Mouse (Mus musculus): Measurements from ENCODE around the gene Gm10153. TPM values are rescaled to one million over a fixed set of nuclear protein-coding genes. Genes with fewer than 3 reads are reported as not detected.
"Not testable (repeated sequence)": the region's sequence is repeated elsewhere in the genome, so short reads cannot be mapped to it uniquely, and the experiment has no call there.

The Gm10153 gene
- total RNA-seq (2014; rRNA removed) = not detected in 2 replicates
- not detected in 2 replicates for polyA plus RNA-seq (2015; fragmentation: Nextera tagmentation; extraction: Ambion mirVana)

DNA sequence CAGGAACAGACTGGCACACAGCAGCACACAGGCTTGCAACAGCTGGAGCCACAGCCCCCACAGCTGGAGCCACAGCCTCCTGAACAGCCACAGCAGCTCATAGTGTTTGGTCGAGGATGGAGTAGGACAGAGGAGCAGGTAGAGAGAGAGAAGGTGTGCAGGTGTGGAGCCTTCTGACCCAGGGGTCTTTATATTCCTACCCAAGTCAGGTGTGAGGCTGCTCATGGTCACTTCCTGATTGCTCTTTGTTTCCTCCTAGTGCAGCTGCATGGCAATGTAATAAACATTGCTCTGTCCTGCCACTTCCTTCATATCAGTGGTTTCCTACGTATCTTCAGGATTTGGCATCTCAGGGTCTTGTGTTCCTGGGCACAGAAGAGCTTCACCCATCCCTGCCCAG is at the start of gene Gm10153:
Gm10153 (minus strand) TSS at position 101 of the 400 bp plus-strand sequence.
- ATAC-seq (ENCODE audit: low FRiP score) (no peak), DNase-seq (ENCODE audit: low spot score) (no peak)
- Histone ChIP-seq H3K36me3 (ENCODE audit: insufficient read depth, low read length) (no peaks in the 10 kb centered on the region), H3K27me3 (ENCODE audit: insufficient read depth, low read length) (no peaks in the 10 kb centered on the region), H3K27ac (ENCODE audit: low read depth, low read length) (no peak within 1 kb of the TSS), H3K4me1 (ENCODE audit: insufficient read depth, low read length) (no peaks in the 10 kb centered on the region), H3K9ac (replicated peaks; ENCODE audit: low read length, poor library complexity, severe bottlenecking) (no peak within 1 kb of the TSS), H3K4me2 (ENCODE audit: low read depth, low read length, poor library complexity, severe bottlenecking) (no peak within 1 kb of the TSS), H3K9me3 (ENCODE audit: low read length) (no peaks in the 10 kb centered on the region), H3K4me3 (ENCODE audit: low read depth, low read length) (no peak within 1 kb of the TSS)
- TF ChIP-seq CTCF (IDR thresholded peaks at IDR 0.05) = no peak
- 39% methylated on average over 2 of the region's 2 CpGs for WGBS

- no peak for DNase-seq (ENCODE audit: low spot score)
- no peaks in the 10 kb centered on the region for H3K4me1 ChIP-seq (ENCODE audit: insufficient read depth, low read length)
- whole genome bisulfite sequencing = 35% methylated on average over 1 of the region's 1 CpGs
- H3K27me3 ChIP-seq (ENCODE audit: insufficient read depth, low read length) = no peaks in the 10 kb centered on the region
- no peak for TF ChIP-seq CTCF (IDR thresholded peaks at IDR 0.05)
- H3K4me3 ChIP-seq (ENCODE audit: low read depth, low read length) = no peak overlapping the region
- H3K4me2 ChIP-seq (ENCODE audit: low read depth, low read length, poor library complexity, severe bottlenecking) = no peak overlapping the region
- no peaks in the 10 kb centered on the region for H3K36me3 ChIP-seq (ENCODE audit: insufficient read depth, low read length)
- no peak overlapping the region for H3K9ac ChIP-seq (replicated peaks; ENCODE audit: low read length, poor library complexity, severe bottlenecking)
- ATAC-seq (ENCODE audit: low FRiP score) = no peak
- H3K9me3 ChIP-seq (ENCODE audit: low read length) = 0 out of 2 replicates have a peak, but pooled peaks cover 4% of the 10 kb centered on the region
- H3K27ac ChIP-seq (ENCODE audit: low read depth, low read length) = no peak overlapping the region
Measured at GRCm38 (mm10) chr7:142231540-142231939, 41.4 kb upstream of the Gm10153 start.

DNA sequence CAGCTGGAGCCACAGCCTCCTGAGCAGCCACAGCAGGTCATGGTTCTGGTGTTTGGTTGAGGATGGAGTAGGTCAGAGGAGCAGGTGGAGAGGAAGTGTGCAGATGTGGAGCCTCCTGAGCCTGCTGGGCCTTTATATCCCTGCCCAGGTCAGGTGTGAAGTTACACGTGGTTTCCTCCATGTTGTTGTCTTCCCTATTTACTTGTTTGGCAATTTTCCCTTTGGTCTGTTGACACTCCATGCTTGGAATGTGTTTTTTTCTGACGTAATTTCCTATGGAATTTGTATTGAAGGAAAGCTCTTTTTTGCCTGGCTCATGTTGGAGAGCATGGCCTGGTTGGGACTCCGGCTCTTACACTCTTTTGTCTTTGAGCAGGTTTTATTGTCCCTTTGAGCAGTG is 39.7 kb upstream of the Gm10153 start, which contains the start of gene Krtap5-5:
Krtap5-5 (minus strand) TSS at position 101 of the 400 bp plus-strand sequence.
- not testable (repeated sequence) for H3K9ac ChIP-seq (replicated peaks; ENCODE audit: low read length, poor library complexity, severe bottlenecking); H3K4me2 ChIP-seq (ENCODE audit: low read depth, low read length, poor library complexity, severe bottlenecking); H3K4me3 ChIP-seq (ENCODE audit: low read depth, low read length); ATAC-seq (ENCODE audit: low FRiP score); H3K36me3 ChIP-seq (ENCODE audit: insufficient read depth, low read length); H3K4me1 ChIP-seq (ENCODE audit: insufficient read depth, low read length); H3K9me3 ChIP-seq (ENCODE audit: low read length); H3K27me3 ChIP-seq (ENCODE audit: insufficient read depth, low read length); H3K27ac ChIP-seq (ENCODE audit: low read depth, low read length); DNase-seq (ENCODE audit: low spot score)
- 55% methylated on average over 3 of the region's 3 CpGs for WGBS

GRCm38 (mm10) chr7:142224518-142224917 is 34.3 kb upstream of the Gm10153 start:
- DNase-seq (ENCODE audit: low spot score) (no peak), ATAC-seq (ENCODE audit: low FRiP score) (no peak)
- Histone ChIP-seq H3K9ac (replicated peaks; ENCODE audit: low read length, poor library complexity, severe bottlenecking) (no peak overlapping the region), H3K9me3 (ENCODE audit: low read length) (no peaks in the 10 kb centered on the region), H3K4me3 (ENCODE audit: low read depth, low read length) (no peak overlapping the region), H3K27ac (ENCODE audit: low read depth, low read length) (no peak overlapping the region), H3K36me3 (ENCODE audit: insufficient read depth, low read length) (no peaks in the 10 kb centered on the region), H3K4me2 (ENCODE audit: low read depth, low read length, poor library complexity, severe bottlenecking) (no peak overlapping the region), H3K27me3 (ENCODE audit: insufficient read depth, low read length) (no peaks in the 10 kb centered on the region), H3K4me1 (ENCODE audit: insufficient read depth, low read length) (no peaks in the 10 kb centered on the region)
- WGBS = 57% methylated on average over 2 of the region's 2 CpGs
- no peak for TF ChIP-seq CTCF (IDR thresholded peaks at IDR 0.05)

- not testable (repeated sequence) for ATAC-seq (ENCODE audit: low FRiP score); H3K4me1 ChIP-seq (ENCODE audit: insufficient read depth, low read length)
- 45% methylated on average over 1 of the region's 1 CpGs for WGBS
Measured at GRCm38 (mm10) chr7:142212136-142212535, 21.9 kb upstream of the Gm10153 start.

DNA sequence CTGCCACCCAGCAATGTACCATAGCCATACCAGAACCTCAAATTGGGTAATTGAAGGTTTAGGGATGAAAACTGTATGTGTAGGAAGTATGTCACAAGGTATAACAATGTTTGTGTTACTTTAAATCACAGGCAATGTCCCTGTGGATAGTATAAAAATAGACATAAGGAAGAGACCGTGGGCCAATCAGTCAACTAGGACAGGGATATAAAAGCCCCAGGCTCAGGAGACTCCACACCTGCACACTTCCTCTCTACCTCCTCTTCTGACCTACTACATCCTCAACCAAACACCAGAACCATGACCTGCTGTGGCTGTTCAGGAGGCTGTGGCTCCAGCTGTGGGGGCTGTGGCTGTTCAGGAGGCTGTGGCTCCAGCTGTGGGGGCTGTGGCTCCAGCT is 21.4 kb upstream of the Gm10153 start, which contains the start of gene Gm7579:
Gm7579 (plus strand) TSS at position 301 of the 400 bp plus-strand sequence.
- WGBS = 55% methylated on average over 1 of the region's 1 CpGs
- no peak for TF ChIP-seq CTCF (IDR thresholded peaks at IDR 0.05)
- ATAC-seq (ENCODE audit: low FRiP score) (no peak), DNase-seq (ENCODE audit: low spot score) (no peak)
- Histone ChIP-seq H3K27me3 (ENCODE audit: insufficient read depth, low read length) (no peaks in the 10 kb centered on the region), H3K36me3 (ENCODE audit: insufficient read depth, low read length) (no peaks in the 10 kb centered on the region), H3K4me2 (ENCODE audit: low read depth, low read length, poor library complexity, severe bottlenecking) (no peak within 1 kb of the TSS), H3K27ac (ENCODE audit: low read depth, low read length) (no peak within 1 kb of the TSS), H3K9me3 (ENCODE audit: low read length) (no peaks in the 10 kb centered on the region), H3K9ac (replicated peaks; ENCODE audit: low read length, poor library complexity, severe bottlenecking) (no peak within 1 kb of the TSS), H3K4me3 (ENCODE audit: low read depth, low read length) (no peak within 1 kb of the TSS), H3K4me1 (ENCODE audit: insufficient read depth, low read length) (no peaks in the 10 kb centered on the region)

More at GRCm38 (mm10) chr7:142212136-142212535, 21.9 kb upstream of the Gm10153 start:
- H3K9ac ChIP-seq (replicated peaks; ENCODE audit: low read length, poor library complexity, severe bottlenecking); H3K4me3 ChIP-seq (ENCODE audit: low read depth, low read length); DNase-seq (ENCODE audit: low spot score); H3K27ac ChIP-seq (ENCODE audit: low read depth, low read length); H3K9me3 ChIP-seq (ENCODE audit: low read length); H3K36me3 ChIP-seq (ENCODE audit: insufficient read depth, low read length); H3K27me3 ChIP-seq (ENCODE audit: insufficient read depth, low read length); H3K4me2 ChIP-seq (ENCODE audit: low read depth, low read length, poor library complexity, severe bottlenecking): not testable (repeated sequence)

DNA sequence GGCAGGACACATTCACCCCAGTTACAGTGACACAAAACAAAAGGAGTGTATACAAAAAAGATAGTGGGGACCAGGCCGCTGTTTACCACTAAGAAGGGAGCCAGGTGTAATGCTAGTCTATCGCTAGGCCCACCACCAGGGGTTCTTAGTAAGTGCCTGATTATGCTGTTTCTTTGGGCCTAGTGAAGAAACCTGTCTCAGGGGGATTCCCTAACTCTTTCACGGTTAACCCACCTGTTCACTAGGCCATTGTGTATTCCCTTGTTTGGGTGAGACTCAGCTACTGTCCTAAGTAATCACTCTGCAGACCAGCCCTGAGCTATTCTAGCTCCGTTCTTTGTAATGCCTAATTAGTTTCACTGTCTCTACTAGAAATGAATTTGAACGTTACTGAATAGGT is 16.7 kb upstream of the Gm10153 start:
- not testable (repeated sequence) for H3K4me3 ChIP-seq (ENCODE audit: low read depth, low read length); H3K9me3 ChIP-seq (ENCODE audit: low read length); H3K27me3 ChIP-seq (ENCODE audit: insufficient read depth, low read length); H3K36me3 ChIP-seq (ENCODE audit: insufficient read depth, low read length); DNase-seq (ENCODE audit: low spot score); H3K9ac ChIP-seq (replicated peaks; ENCODE audit: low read length, poor library complexity, severe bottlenecking); H3K4me1 ChIP-seq (ENCODE audit: insufficient read depth, low read length); H3K4me2 ChIP-seq (ENCODE audit: low read depth, low read length, poor library complexity, severe bottlenecking); ATAC-seq (ENCODE audit: low FRiP score); H3K27ac ChIP-seq (ENCODE audit: low read depth, low read length)
- WGBS = 73% methylated on average over 5 of the region's 5 CpGs
